Mouse (Mus musculus) CH12.LX (cell line): ENCODE measurements around the gene Opcml. TPM values are rescaled to one million over a fixed set of nuclear protein-coding genes. Genes with fewer than 3 reads are reported as not detected.

Source experiments
- DNase-seq: peaks from one replicate; pipeline ENCODE4 v3.0.0-alpha.2; 2013; ENCODE audit errors: extremely low read depth
- H3K27ac ChIP-seq: 2 replicates; pipeline ENCODE4 v1.5.1; 2012; ENCODE audit warnings: low read depth, mild to moderate bottlenecking, control low read depth, moderate library complexity; ENCODE audit not compliant: insufficient read depth
- H3K27me3 ChIP-seq: replicated peaks from 2 replicates; pipeline ENCODE3; 2012; ENCODE audit warnings: inconsistent platforms
- H3K36me3 ChIP-seq, 2 experiments: replicated peaks in 1 of 2; 2 replicates each; pipeline versions ENCODE3 to v1.6.1; 2012; ENCODE audit warnings: inconsistent platforms in 1 of 2, low read length in 1 of 2, mild to moderate bottlenecking in 1 of 2, mixed read lengths in 1 of 2, moderate library complexity in 1 of 2; ENCODE audit not compliant: control insufficient read depth in 1 of 2, insufficient read depth in 1 of 2
- H3K4me1 ChIP-seq, 2 experiments: 2 replicates each; pipeline ENCODE4 v1.6.1; 2012; ENCODE audit warnings: inconsistent platforms in 1 of 2, moderate library complexity in 1 of 2; ENCODE audit not compliant: insufficient read depth in 2 of 2, control insufficient read depth in 1 of 2
- H3K4me2 ChIP-seq: 2 replicates; pipeline ENCODE4 v1.6.1; 2012; ENCODE audit warnings: low read depth, mild to moderate bottlenecking, control low read depth; ENCODE audit not compliant: poor library complexity, insufficient read depth, severe bottlenecking
- H3K4me3 ChIP-seq, 3 experiments: fragments of 150-350 bp in 1 of 3; sonication (generic) in 1 of 3; replicated peaks in 1 of 3; 2 replicates each; pipeline versions ENCODE3 to v1.5.1; 2011 to 2012; ENCODE audit warnings: low read depth in 2 of 3, low read length in 2 of 3, mild to moderate bottlenecking in 2 of 3, moderate library complexity in 2 of 3, control low read depth in 1 of 3, improper control_type of control experiment in 1 of 3, inconsistent platforms in 1 of 3, mixed read lengths in 1 of 3; ENCODE audit not compliant: poor library complexity in 1 of 3
- H3K79me2 ChIP-seq: replicated peaks from 2 replicates; pipeline ENCODE4 v1.6.1; 2012; ENCODE audit warnings: mild to moderate bottlenecking, moderate library complexity; ENCODE audit not compliant: control insufficient read depth, poor library complexity, insufficient read depth, severe bottlenecking; ENCODE audit errors: extremely low read depth
- H3K9ac ChIP-seq: 2 replicates; pipeline ENCODE4 v1.6.1; 2012; ENCODE audit warnings: low read depth, mild to moderate bottlenecking, control low read depth, moderate library complexity; ENCODE audit not compliant: insufficient read depth
- H3K9me3 ChIP-seq: replicated peaks from 2 replicates; pipeline ENCODE3; 2012; ENCODE audit warnings: low read length, inconsistent platforms, mixed read lengths
- CHD2 ChIP-seq: IDR thresholded peaks from 2 replicates; pipeline ENCODE4 v1.6.1; 2011; ENCODE audit warnings: low read length, improper control_type of control experiment
- EP300 ChIP-seq: IDR thresholded peaks from 2 replicates; pipeline ENCODE4 v1.6.1; 2011; ENCODE audit warnings: low read length, improper control_type of control experiment
- ETS1 ChIP-seq: conservative IDR thresholded peaks from 2 replicates; pipeline ENCODE4 v1.6.1; 2012; ENCODE audit warnings: low read depth, mild to moderate bottlenecking, inconsistent platforms, low read length, improper control_type of control experiment, moderate library complexity
- GABPA ChIP-seq: IDR thresholded peaks from 2 replicates; pipeline ENCODE4 v1.6.1; 2012; ENCODE audit warnings: low read depth, low read length, improper control_type of control experiment, inconsistent platforms; ENCODE audit not compliant: insufficient replicate concordance
- HCFC1 ChIP-seq: IDR thresholded peaks from 2 replicates; pipeline ENCODE4 v1.6.1; 2012; ENCODE audit warnings: low read depth, mild to moderate bottlenecking, inconsistent platforms, low read length, improper control_type of control experiment
- IRF4 ChIP-seq: IDR thresholded peaks from 2 replicates; pipeline ENCODE4 v1.6.1; 2014; ENCODE audit warnings: low read depth, mild to moderate bottlenecking, inconsistent platforms, low read length, improper control_type of control experiment
- JUND ChIP-seq: conservative IDR thresholded peaks from 2 replicates; pipeline ENCODE4 v1.6.1; 2011; ENCODE audit warnings: low read depth, low read length, improper control_type of control experiment
- MAFK ChIP-seq: IDR thresholded peaks from 2 replicates; pipeline ENCODE4 v1.6.1; 2011; ENCODE audit warnings: low read length, improper control_type of control experiment; ENCODE audit not compliant: insufficient replicate concordance
- MAX ChIP-seq: IDR thresholded peaks from 2 replicates; pipeline ENCODE4 v1.6.1; 2011; ENCODE audit warnings: low read length, improper control_type of control experiment
- MEF2A ChIP-seq: IDR thresholded peaks from 2 replicates; pipeline ENCODE4 v1.6.1; 2014; ENCODE audit warnings: low read depth, mild to moderate bottlenecking, inconsistent platforms, low read length, improper control_type of control experiment, borderline replicate concordance
- MXI1 ChIP-seq: IDR thresholded peaks from 2 replicates; pipeline ENCODE4 v1.6.1; 2011; ENCODE audit warnings: mild to moderate bottlenecking, low read depth, low read length, improper control_type of control experiment
- MYC ChIP-seq: IDR thresholded peaks from 2 replicates; pipeline ENCODE4 v1.6.1; 2011; ENCODE audit warnings: low read depth, mild to moderate bottlenecking, improper control_type of control experiment, low read length
- POLR2A ChIP-seq: IDR thresholded peaks from 2 replicates; pipeline ENCODE4 v1.6.1; 2011; ENCODE audit warnings: low read depth, mild to moderate bottlenecking, improper control_type of control experiment, low read length
- POLR2AphosphoS2 ChIP-seq: IDR thresholded peaks from 2 replicates; pipeline ENCODE4 v1.6.1; 2011; ENCODE audit warnings: low read depth, low read length, improper control_type of control experiment
- RCOR1 ChIP-seq: conservative IDR thresholded peaks from 2 replicates; pipeline ENCODE4 v1.6.1; 2012; ENCODE audit warnings: low read depth, mild to moderate bottlenecking, inconsistent platforms, low read length, improper control_type of control experiment
- SIN3A ChIP-seq: IDR thresholded peaks from 2 replicates; pipeline ENCODE4 v1.6.1; 2012; ENCODE audit warnings: low read length, improper control_type of control experiment, inconsistent platforms
- TCF12 ChIP-seq: IDR thresholded peaks from 2 replicates; pipeline ENCODE4 v1.6.1; 2014; ENCODE audit warnings: low read depth, mild to moderate bottlenecking, inconsistent platforms, low read length, improper control_type of control experiment
- USF1 ChIP-seq: IDR thresholded peaks from 2 replicates; pipeline ENCODE4 v1.6.1; 2014; ENCODE audit warnings: low read depth, mild to moderate bottlenecking, inconsistent platforms, low read length, improper control_type of control experiment
- ZKSCAN1 ChIP-seq: IDR thresholded peaks from 2 replicates; pipeline ENCODE4 v1.6.1; 2012; ENCODE audit warnings: low read depth, inconsistent platforms, low read length, improper control_type of control experiment, borderline replicate concordance
- ZMIZ1 ChIP-seq: IDR thresholded peaks from 2 replicates; pipeline ENCODE4 v1.6.1; 2012; ENCODE audit warnings: low read depth, mild to moderate bottlenecking, inconsistent platforms, low read length, improper control_type of control experiment
- dilution Hi-C: fragments of 300-500 bp; cut with MboI; formaldehyde crosslinking; loops from 2 replicates; pipeline ENCODE4 v1.14.3; 2020; ENCODE audit warnings: low sequenced_read_pairs; ENCODE audit not compliant: extremely low pct_unique_long_range_greater_than_20kb, extremely low pct_ligation_motif_present
- in situ Hi-C: fragments of 300-500 bp; cut with MboI; formaldehyde crosslinking; loops from 3 replicates; pipeline ENCODE4 v1.14.3; 2019; ENCODE audit warnings: low sequenced_read_pairs, low pct_ligation_motif_present, low pct_unique_long_range_greater_than_20kb, mixed read lengths
- polyA plus RNA-seq: library from polyadenylated mRNA; unstranded; fragments of >175 nt; gene quantifications from 2 replicates; pipeline ENCODE4 v1.2.1, GENCODE M21; 2012; ENCODE audit warnings: low read depth; ENCODE audit not compliant: insufficient read length
- total RNA-seq, 2 experiments: library from RNA; depleted of rRNA; stranded (reverse); fragments of 300-350 nt in 1 of 2; fragments of >200 nt in 1 of 2; gene quantifications; 2 replicates each; pipeline ENCODE4 v1.2.3; 2012 to 2014

Gene Opcml
- total and polyA plus RNA-seq, 3 experiments, result 0.34 to 0.60 TPM; not detected in 1

DNA sequence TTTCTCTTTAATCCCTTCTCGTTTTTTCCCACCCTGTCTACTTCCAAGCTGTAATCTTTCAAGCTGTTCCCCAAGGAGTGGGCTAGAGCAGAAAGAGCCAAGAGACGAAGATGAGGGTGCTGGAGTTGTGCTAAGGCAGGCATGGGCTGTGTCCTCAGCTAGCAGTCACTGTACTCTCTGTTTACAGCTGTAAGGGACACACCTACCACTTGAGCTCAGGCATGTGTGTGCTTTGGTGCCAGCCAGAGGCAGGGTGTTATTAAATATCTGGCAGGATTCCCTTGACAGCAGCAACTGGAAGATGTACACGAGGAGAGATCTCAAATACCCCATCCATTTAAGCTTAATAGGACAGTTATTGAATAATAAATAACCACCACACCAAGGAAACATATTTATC lies 490.4 kb downstream of the Opcml start:
- peaks cover 29% of the 10 kb centered on the region for H3K9me3 ChIP-seq
- H3K27me3 ChIP-seq, result no peaks in the 10 kb centered on the region
- DNase-seq, result no peak
- H3K4me1 ChIP-seq, result no peaks in the 10 kb centered on the region
- TF ChIP-seq POLR2AphosphoS2 (no peak), CHD2 (no peak), ZKSCAN1 (no peak), IRF4 (no peak), SIN3A (no peak), ETS1 (no peak), EP300 (no peak), TCF12 (no peak), MAFK (no peak), USF1 (no peak), MEF2A (no peak)
- H3K79me2 ChIP-seq, result no peaks in the 10 kb centered on the region
- no peaks in the 10 kb centered on the region for H3K36me3 ChIP-seq
- H3K4me3 ChIP-seq, result no peak overlapping the region
- in situ Hi-C loops (no loop called here), dilution Hi-C loops (no loop called here)
- H3K27ac ChIP-seq, result no peak overlapping the region
- H3K4me2 ChIP-seq, result no peak overlapping the region
- no peak overlapping the region for H3K9ac ChIP-seq

DNA sequence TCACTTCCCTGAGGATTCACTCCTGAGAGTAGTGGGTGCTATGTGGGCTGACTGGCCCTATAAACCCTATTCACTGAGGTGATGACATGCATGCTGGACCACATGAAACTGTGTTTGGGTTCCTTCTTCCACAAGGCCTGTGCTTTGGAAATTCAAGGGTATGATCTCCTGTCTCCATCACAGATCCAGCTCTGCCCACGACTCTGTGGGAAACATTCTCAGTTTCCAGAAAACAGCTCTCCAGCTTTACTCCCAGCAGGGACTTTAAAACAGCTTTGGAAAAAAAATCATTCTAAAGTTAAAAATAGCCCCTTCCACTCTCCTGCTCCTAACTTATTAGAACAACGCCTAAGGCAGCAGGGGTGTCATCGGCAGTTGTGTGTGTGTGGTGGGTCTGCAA lies 491.0 kb downstream of the Opcml start:
- Histone ChIP-seq H3K27me3 (no peaks in the 10 kb centered on the region), H3K9ac (no peak overlapping the region), H3K79me2 (no peaks in the 10 kb centered on the region), H3K9me3 (peaks cover 33% of the 10 kb centered on the region)
- no peak for DNase-seq
- dilution Hi-C loops, result no loop called here
- in situ Hi-C loops, result no loop called here
- TF ChIP-seq MAX (no peak), MYC (no peak), RCOR1 (no peak), HCFC1 (no peak), MXI1 (no peak), JUND (no peak), POLR2A (no peak), TCF12 (no peak), GABPA (no peak), POLR2AphosphoS2 (no peak), EP300 (no peak), ZMIZ1 (no peak)
- TF ChIP-seq, all 38 proteins: peak for 0
- Histone ChIP-seq H3K4me3 (no peak overlapping the region), H3K36me3 (no peaks in the 10 kb centered on the region), H3K27ac (no peak overlapping the region), H3K4me2 (no peak overlapping the region), H3K4me1 (no peaks in the 10 kb centered on the region)
